Mouse (Mus musculus) splenic B cell, adult 2 months (primary cell): ENCODE data around the gene Bcdin3d.
"Not testable (repeated sequence)": the region's sequence is repeated elsewhere in the genome, so short reads cannot be mapped to it uniquely, and the experiment has no call there.

Source experiments
- DNase-seq: peaks from one replicate; pipeline ENCODE4 v3.0.0-alpha.2; 2011; ENCODE audit warnings: low read depth, low spot score
- H3K27me3 ChIP-seq: 2 replicates; pipeline ENCODE4 v1.6.1; 2012; ENCODE audit warnings: mild to moderate bottlenecking, low read length, moderate library complexity, mixed read lengths; ENCODE audit not compliant: control insufficient read depth, poor library complexity, insufficient read depth, severe bottlenecking
- H3K36me3 ChIP-seq: 2 replicates; pipeline ENCODE4 v1.6.1; 2012; ENCODE audit warnings: mild to moderate bottlenecking, low read length, moderate library complexity, mixed read lengths; ENCODE audit not compliant: control insufficient read depth, poor library complexity, insufficient read depth, severe bottlenecking

Bcdin3d gene

GRCm38 (mm10) chr15:99457606-99458401 is 16.7 kb downstream of the Bcdin3d start, which contains the start of gene Nckap5l:
Gene Nckap5l (minus strand): TSS chr15:99457748.
- Histone ChIP-seq H3K27me3 (no peaks in the 10 kb centered on the region), H3K36me3 (no peaks in the 10 kb centered on the region)
- peak; percentile 86 for DNase-seq

DNA sequence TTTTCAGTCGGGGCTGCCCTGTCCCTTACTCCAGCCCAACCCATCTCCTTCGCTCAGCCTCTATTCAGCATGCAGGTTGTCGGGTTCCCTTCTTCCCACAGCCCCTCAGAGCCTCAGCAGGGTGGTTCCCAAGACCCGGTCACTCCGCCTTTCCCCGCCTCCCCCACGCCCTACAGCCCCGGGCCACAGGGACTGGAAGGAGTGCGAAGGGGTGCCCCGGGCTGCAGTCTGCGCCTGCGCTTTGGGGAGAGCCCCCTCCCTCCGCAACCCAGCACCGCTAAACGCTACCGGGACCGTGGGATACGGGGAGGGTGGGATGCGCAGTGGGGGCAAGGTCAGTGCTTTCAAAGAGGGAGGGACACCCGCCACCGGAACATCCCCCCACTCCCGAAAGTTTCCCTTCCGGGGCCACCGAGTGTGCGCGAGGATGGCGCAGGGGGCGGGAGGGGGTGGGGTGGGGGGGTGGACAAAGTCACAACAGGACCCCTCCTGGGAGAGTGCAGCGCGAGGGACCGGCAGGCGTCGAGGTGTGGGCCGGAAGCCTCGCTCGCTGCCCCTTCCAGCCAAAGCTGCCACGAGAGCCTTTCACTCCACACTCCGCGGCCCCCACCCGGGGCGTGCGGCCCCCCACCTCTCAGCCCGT is 17.4 kb downstream of the Bcdin3d start:
- Histone ChIP-seq H3K36me3 (no peaks in the 10 kb centered on the region), H3K27me3 (no peaks in the 10 kb centered on the region)
- DNase-seq, result peak; percentile 32

- no peak for DNase-seq
Measured at GRCm38 (mm10) chr15:99456338-99456962, 18.1 kb downstream of the Bcdin3d start.

DNA sequence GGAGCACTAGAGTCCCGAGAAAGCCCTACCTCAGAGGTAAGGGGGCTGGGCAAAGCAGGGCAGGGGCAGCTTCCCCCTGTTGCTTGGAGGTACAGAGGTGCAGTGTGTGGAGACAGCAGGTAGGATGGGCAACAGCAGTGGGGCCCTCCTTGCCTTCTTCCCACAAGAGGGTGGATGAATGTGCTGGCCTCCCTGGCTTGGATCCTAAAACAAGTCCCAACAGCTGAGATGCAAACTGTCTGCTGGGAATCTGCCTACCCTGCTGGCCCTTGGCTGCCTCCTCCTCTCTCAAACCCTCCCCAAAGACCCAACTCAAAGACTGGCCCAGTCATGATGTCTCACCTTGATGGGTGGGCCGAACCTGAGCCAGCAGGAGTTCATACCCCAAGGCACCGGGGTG is 19.1 kb downstream of the Bcdin3d start:
- no peak for DNase-seq
- Histone ChIP-seq H3K27me3 (no peaks in the 10 kb centered on the region), H3K36me3 (no peaks in the 10 kb centered on the region)

More at GRCm38 (mm10) chr15:99456338-99456962, 18.1 kb downstream of the Bcdin3d start:
- Histone ChIP-seq H3K27me3 (no peaks in the 10 kb centered on the region), H3K36me3 (no peaks in the 10 kb centered on the region)

DNA sequence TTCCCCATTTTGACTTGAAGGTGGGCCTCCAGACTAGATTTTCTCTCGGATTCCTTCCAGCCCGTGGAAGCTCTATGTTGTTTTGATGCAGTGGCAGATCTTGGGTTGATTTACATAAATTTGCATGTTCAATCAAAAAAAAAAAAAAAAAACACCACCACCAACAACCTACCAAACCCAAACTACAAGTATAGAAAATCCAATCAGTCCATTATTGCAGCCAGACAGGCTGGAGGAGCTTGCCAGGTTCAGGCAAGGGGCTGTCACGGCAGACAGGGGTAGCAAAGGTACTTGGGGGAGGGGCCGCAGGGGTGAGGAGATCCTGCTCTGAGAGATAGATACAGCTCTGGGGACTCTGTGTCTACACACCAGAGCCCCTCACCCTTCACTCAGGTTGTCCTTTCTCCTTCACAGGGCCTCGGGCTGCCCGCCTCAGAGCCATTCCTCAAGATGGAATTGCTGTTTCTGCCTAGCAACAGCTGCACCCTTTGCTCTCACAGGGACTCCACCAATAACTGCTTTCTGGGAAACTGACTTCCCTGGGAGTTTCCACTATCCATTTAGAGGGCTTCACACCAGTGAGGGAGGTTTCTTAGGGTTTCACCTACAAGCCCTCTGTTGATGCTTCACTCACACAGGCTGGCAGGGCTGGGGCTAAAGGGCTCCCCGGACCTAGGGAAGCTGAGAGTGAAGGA is 19.8 kb downstream of the Bcdin3d start:
- no peak for DNase-seq
- Histone ChIP-seq H3K27me3 (no peaks in the 10 kb centered on the region), H3K36me3 (no peaks in the 10 kb centered on the region)

GRCm38 (mm10) chr15:99453153-99453900 is 21.2 kb downstream of the Bcdin3d start:
- DNase-seq, result no peak
- Histone ChIP-seq H3K27me3 (no peaks in the 10 kb centered on the region), H3K36me3 (no peaks in the 10 kb centered on the region)

DNA sequence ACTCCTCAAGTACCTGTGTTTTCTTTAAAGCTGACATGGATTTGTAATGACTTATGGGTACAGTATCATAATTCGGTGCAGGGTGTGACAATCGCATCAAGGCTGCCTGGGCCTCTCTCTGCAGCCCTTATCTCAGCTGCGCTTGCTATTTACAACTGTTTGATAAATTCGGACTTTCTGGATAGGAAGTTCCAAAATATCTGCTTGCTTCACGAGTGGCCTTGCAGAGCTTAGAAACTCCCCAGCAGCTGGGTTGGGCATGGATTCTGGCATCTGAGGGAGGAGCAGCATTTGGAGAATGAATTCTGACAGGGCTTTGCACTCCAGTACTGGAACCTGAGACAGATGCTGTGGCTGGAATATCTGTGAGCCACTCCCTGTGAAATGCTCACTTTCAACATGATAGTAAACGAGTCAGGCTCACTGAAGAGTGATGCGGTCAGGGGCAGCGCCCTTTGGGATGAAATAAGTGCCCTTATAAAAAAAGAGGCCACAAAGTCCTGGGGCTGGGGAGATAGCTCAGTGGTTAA is 24.7 kb downstream of the Bcdin3d start:
- no peak for DNase-seq
- H3K27me3 ChIP-seq, result no peaks in the 10 kb centered on the region
- no peaks in the 10 kb centered on the region for H3K36me3 ChIP-seq

DNA sequence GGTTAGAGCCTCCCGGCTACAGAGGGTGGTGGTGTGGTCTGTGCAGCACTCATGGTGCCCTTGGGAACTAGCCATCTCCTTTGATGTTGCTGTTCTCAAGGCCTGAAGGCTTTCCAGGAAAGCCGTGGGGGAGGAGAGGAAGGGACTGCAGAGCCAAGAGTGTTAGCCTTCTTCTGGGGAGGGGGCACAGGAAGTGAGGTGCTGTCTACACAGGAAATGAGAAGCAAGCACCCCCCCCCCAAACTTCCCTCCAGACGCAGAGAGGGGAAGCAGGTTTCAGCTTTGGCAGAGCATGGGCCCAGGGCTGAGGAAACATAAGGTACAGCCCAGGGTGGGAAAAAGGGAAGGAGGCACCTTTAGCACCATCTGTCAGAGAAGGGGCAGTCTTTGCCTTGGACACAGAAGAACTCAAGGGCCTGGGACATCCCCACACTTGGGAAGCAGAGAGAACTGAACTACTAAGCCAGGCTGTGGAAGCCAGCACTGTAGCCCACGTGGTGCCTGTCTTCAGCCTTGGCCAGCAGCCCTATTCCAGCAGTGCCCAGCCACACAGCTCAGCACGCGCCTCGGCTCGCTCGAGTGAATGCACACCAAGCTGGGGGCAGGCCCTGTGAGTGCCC is 25.3 kb downstream of the Bcdin3d start:
- Histone ChIP-seq H3K36me3 (no peaks in the 10 kb centered on the region), H3K27me3 (no peaks in the 10 kb centered on the region)
- no peak for DNase-seq

GRCm38 (mm10) chr15:99446136-99446535 is 28.4 kb downstream of the Bcdin3d start:
- DNase-seq, H3K36me3 ChIP-seq, H3K27me3 ChIP-seq: not testable (repeated sequence)

DNA sequence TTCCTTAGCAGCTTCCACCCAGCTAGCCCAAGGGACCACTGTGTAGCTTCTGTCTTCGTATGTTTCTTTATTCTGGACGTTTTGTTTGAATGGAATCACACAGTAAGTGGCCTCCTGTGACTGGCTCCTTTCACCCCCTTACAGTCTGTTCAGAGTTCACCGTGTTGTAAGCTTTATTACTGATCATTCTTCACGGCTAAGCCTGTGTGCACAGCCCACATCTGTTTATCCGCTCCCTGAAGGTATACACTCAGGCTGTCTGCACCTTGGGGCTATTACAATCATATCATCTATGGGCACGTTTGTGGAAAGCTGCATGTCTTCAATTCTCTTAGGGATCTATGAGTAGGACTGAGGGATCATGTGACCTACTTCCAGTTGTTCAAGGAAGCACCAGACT is 29.0 kb downstream of the Bcdin3d start:
- Histone ChIP-seq H3K36me3 (no peaks in the 10 kb centered on the region), H3K27me3 (no peaks in the 10 kb centered on the region)
- no peak for DNase-seq

DNA sequence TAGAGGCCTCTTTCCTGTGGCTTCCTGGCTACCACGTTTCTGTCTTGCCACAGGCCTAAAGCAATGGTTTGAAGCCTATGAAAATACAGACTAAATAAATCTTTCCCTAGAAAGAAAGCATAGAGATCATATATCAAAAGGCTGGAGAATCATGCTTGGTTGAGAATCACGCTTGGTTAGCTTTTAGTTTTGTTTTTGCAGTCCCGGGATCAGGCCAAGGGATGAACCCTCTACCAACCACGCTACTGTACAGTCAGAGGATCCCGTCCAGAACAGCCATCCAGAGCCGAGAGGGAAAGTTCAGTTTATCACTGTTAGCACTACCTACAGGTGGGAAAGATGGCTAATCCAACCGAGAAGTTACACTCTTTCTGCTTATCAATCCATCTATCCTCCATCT is 32.2 kb downstream of the Bcdin3d start:
- no peak for DNase-seq
- Histone ChIP-seq H3K27me3 (no peaks in the 10 kb centered on the region), H3K36me3 (no peaks in the 10 kb centered on the region)

GRCm38 (mm10) chr15:99440816-99441457 is 33.6 kb downstream of the Bcdin3d start:
- Histone ChIP-seq H3K27me3 (no peaks in the 10 kb centered on the region), H3K36me3 (no peaks in the 10 kb centered on the region)
- DNase-seq, result no peak

- H3K36me3 ChIP-seq, result no peaks in the 10 kb centered on the region
- DNase-seq, result no peak
- no peaks in the 10 kb centered on the region for H3K27me3 ChIP-seq
Measured at GRCm38 (mm10) chr15:99440112-99440815, 34.3 kb downstream of the Bcdin3d start.
